Mouse (Mus musculus): Measurements from ENCODE around the gene Stx18. TPM values are rescaled to one million over a fixed set of nuclear protein-coding genes. Genes with fewer than 3 reads are reported as not detected.

The Stx18 gene
- total and polyA plus RNA-seq, 2 experiments from 2014 or later, result 14.0 to 24.4 TPM

GRCm38 (mm10) chr5:38158947-38159633 lies 120.5 kb downstream of the Stx18 start:
- WGBS, result under 1% methylated on average over 78 of the region's 79 CpGs
- Histone ChIP-seq H3K27me3 (ENCODE audit: insufficient read depth, low read length) (no peaks in the 10 kb centered on the region), H3K4me3 (ENCODE audit: low read depth, low read length) (peak overlapping the region; percentile 70), H3K4me1 (ENCODE audit: insufficient read depth, low read length) (peaks cover 35% of the 10 kb centered on the region), H3K36me3 (ENCODE audit: insufficient read depth, low read length) (peaks cover 24% of the 10 kb centered on the region), H3K4me2 (ENCODE audit: low read depth, low read length, poor library complexity, severe bottlenecking) (peak overlapping the region; percentile 85), H3K9ac (replicated peaks; ENCODE audit: low read length, poor library complexity, severe bottlenecking) (peak overlapping the region; percentile 99), H3K27ac (ENCODE audit: low read depth, low read length) (peak overlapping the region; percentile 99), H3K9me3 (ENCODE audit: low read length) (no peaks in the 10 kb centered on the region)
- DNase-seq (ENCODE audit: low spot score), result peak; percentile 93
- TF ChIP-seq CTCF (IDR thresholded peaks at IDR 0.05), result no peak
- ATAC-seq (ENCODE audit: low FRiP score), result peak; percentile 86

- Histone ChIP-seq H3K36me3 (ENCODE audit: insufficient read depth, low read length) (peaks cover 18% of the 10 kb centered on the region), H3K27ac (ENCODE audit: low read depth, low read length) (peak within 1 kb of the TSS; percentile 99), H3K27me3 (ENCODE audit: insufficient read depth, low read length) (no peaks in the 10 kb centered on the region), H3K9me3 (ENCODE audit: low read length) (no peaks in the 10 kb centered on the region), H3K4me2 (ENCODE audit: low read depth, low read length, poor library complexity, severe bottlenecking) (peak within 1 kb of the TSS; percentile 85), H3K9ac (replicated peaks; ENCODE audit: low read length, poor library complexity, severe bottlenecking) (peak within 1 kb of the TSS; percentile 99), H3K4me1 (ENCODE audit: insufficient read depth, low read length) (peaks cover 28% of the 10 kb centered on the region), H3K4me3 (ENCODE audit: low read depth, low read length) (peak within 1 kb of the TSS; percentile 70)
- ATAC-seq (ENCODE audit: low FRiP score) (peak; percentile 24), DNase-seq (ENCODE audit: low spot score) (no peak)
- no peak for TF ChIP-seq CTCF (IDR thresholded peaks at IDR 0.05)
- WGBS, result 9% methylated on average over 35 of the region's 35 CpGs
Measured at GRCm38 (mm10) chr5:38159634-38160413, 121.3 kb downstream of the Stx18 start, which contains the start of gene Nsg1. Gene Nsg1 (minus strand): TSS chr5:38159907.

GRCm38 (mm10) chr5:38168497-38168896 lies 130.0 kb downstream of the Stx18 start:
- DNase-seq (ENCODE audit: low spot score) (no peak), ATAC-seq (ENCODE audit: low FRiP score) (peak; percentile 70; the same call in 1 of the 2 replicates)
- Histone ChIP-seq H3K9ac (replicated peaks; ENCODE audit: low read length, poor library complexity, severe bottlenecking) (no peak overlapping the region), H3K9me3 (ENCODE audit: low read length) (no peaks in the 10 kb centered on the region), H3K4me1 (ENCODE audit: insufficient read depth, low read length) (no peaks in the 10 kb centered on the region; the same call in 1 of the 2 replicates), H3K36me3 (ENCODE audit: insufficient read depth, low read length) (no peaks in the 10 kb centered on the region), H3K4me2 (ENCODE audit: low read depth, low read length, poor library complexity, severe bottlenecking) (no peak overlapping the region), H3K4me3 (ENCODE audit: low read depth, low read length) (no peak overlapping the region), H3K27me3 (ENCODE audit: insufficient read depth, low read length) (no peaks in the 10 kb centered on the region), H3K27ac (ENCODE audit: low read depth, low read length) (peak overlapping the region; percentile 51; the same call in 1 of the 2 replicates)
- WGBS, result 61% methylated on average over 11 of the region's 11 CpGs
- TF ChIP-seq CTCF (IDR thresholded peaks at IDR 0.05), result no peak

- WGBS, result 57% methylated on average over 5 of the region's 5 CpGs
- TF ChIP-seq CTCF (IDR thresholded peaks at IDR 0.05), result no peak
Measured at GRCm38 (mm10) chr5:38173766-38174165, 135.2 kb downstream of the Stx18 start.

GRCm38 (mm10) chr5:38174256-38174912 lies 135.8 kb downstream of the Stx18 start:
- Histone ChIP-seq H3K9ac (replicated peaks; ENCODE audit: low read length, poor library complexity, severe bottlenecking) (no peak overlapping the region), H3K4me1 (ENCODE audit: insufficient read depth, low read length) (no peaks in the 10 kb centered on the region), H3K4me2 (ENCODE audit: low read depth, low read length, poor library complexity, severe bottlenecking) (no peak overlapping the region), H3K27ac (ENCODE audit: low read depth, low read length) (no peak overlapping the region), H3K4me3 (ENCODE audit: low read depth, low read length) (no peak overlapping the region), H3K27me3 (ENCODE audit: insufficient read depth, low read length) (no peaks in the 10 kb centered on the region), H3K9me3 (ENCODE audit: low read length) (no peaks in the 10 kb centered on the region), H3K36me3 (ENCODE audit: insufficient read depth, low read length) (no peaks in the 10 kb centered on the region)
- no peak for TF ChIP-seq CTCF (IDR thresholded peaks at IDR 0.05)
- no peak for ATAC-seq (ENCODE audit: low FRiP score)
- DNase-seq (ENCODE audit: low spot score), result no peak
- 75% methylated on average over 16 of the region's 16 CpGs for WGBS

More at GRCm38 (mm10) chr5:38173766-38174165, 135.2 kb downstream of the Stx18 start:
- Histone ChIP-seq H3K36me3 (ENCODE audit: insufficient read depth, low read length) (no peaks in the 10 kb centered on the region), H3K9me3 (ENCODE audit: low read length) (no peaks in the 10 kb centered on the region), H3K9ac (replicated peaks; ENCODE audit: low read length, poor library complexity, severe bottlenecking) (no peak overlapping the region), H3K27ac (ENCODE audit: low read depth, low read length) (no peak overlapping the region), H3K27me3 (ENCODE audit: insufficient read depth, low read length) (no peaks in the 10 kb centered on the region), H3K4me3 (ENCODE audit: low read depth, low read length) (no peak overlapping the region), H3K4me1 (ENCODE audit: insufficient read depth, low read length) (no peaks in the 10 kb centered on the region; the same call in 1 of the 2 replicates), H3K4me2 (ENCODE audit: low read depth, low read length, poor library complexity, severe bottlenecking) (no peak overlapping the region)
- ATAC-seq (ENCODE audit: low FRiP score) (no peak), DNase-seq (ENCODE audit: low spot score) (no peak)
